Mouse (Mus musculus) embryo, embryonic 9.5 days (tissue): Measurements from ENCODE around the gene Olfr898.

Experiments used
- DNase-seq: peaks from one replicate; pipeline ENCODE4 v3.0.0-alpha.2; 2017; ENCODE audit errors: extremely low spot score

Olfr898 gene

DNA sequence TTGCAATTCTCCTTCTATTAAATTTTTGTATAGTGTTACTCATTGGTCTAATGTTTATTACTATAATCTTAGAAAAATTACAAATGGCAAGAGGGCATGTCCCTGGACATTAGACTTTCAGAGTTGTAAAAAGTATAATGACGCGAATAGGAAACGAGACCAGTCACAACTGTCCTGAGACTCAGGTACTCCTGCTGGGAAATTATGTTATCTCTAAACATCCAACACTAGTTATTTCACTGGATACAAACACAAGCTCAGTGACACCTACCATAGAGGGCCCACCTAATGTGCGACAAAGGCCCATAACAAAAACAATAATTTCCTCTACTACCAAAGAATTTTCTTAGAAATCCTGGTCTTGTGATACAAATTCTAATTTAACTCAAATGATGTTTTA is at the start of gene Olfr898:
Gene Olfr898 (plus strand): TSS at position 301 of the 400 bp plus-strand sequence.
- no peak for DNase-seq

DNA sequence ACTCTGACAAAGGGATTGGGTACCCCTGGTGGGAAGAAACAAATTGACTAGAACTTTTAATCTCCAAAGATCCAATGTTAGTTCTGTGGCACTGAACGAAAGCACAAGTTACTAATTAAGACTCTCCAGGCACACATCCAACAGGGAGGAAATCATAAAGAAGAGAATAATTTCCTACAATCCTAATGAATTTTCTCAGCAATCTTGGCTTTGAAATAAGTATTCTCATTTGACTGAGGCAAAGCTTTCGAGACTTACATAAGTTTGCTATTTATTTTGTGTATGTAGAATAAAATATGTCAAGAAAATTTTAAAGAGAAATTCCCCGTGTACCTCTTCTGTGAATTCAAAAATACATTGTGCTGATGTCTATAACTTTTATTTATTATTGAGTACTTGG is 19.5 kb upstream of the Olfr898 start, which contains the start of gene Olfr25:
Gene Olfr25 (plus strand): TSS at position 301 of the 400 bp plus-strand sequence.
- DNase-seq, result no peak

DNA sequence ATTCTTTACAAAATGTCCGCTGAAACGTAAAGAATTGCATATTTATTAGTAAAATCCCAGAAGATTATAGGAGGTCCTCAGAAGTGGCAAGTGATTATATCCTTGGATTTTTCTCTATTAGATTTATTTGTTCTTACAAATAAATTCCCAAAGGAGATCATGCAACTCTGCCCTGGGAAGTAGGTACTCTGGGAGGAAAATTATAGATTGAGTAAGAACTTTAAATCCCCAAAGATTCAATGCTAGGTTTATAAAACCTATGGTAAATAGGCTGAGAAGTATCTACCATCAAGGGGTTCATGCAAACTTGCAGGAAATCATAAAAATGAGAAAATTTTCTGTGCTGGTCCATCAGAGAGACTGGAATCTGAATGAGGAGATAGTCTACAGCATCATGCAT is 18.4 kb downstream of the Olfr898 start, which contains the start of gene Olfr250:
Gene Olfr250 (plus strand): TSS at position 301 of the 400 bp plus-strand sequence.
- DNase-seq, result no peak

DNA sequence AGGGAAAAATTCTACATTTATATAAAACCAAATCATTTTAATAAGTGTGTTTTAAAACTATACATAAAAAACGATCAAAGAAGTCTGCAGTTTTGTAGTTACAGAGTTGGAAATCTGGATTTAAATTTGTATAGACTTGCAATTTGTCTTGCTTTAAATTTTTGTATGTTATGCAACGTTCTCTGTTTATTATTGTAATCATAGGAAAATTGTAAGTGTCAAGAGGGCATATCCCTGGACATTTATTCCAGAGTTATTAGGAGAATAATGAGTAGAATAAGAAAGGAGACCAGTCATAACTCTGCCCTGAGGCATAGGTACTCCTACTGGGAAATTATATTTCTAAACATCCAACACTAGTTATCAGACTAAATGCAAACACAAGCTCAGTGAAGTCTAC is 28.6 kb downstream of the Olfr898 start, which contains the start of gene Olfr251:
Gene Olfr251 (plus strand): TSS at position 301 of the 400 bp plus-strand sequence.
- DNase-seq, result no peak

DNA sequence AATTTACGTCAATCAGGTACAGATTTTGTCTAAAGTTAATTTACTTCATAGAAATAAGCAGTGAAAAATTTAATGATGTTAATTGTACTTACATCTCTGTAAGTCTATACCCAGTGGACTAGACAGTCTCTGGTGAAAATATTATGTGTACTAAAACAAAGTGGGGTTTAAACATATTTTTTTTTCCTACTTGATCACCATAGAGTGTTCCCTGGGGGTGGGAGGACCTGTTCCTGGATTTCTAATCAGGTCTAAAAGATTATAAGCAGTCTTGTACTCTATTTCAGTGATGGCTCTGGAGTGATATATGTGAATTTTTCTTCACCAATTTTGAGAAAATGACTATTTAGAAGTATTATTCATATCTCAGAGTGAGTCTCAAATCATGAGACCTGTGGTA is 53.2 kb downstream of the Olfr898 start, which contains the start of gene Olfr147:
Gene Olfr147 (plus strand): TSS at position 301 of the 400 bp plus-strand sequence.
- DNase-seq, result no peak
